Mouse (Mus musculus) heart, embryonic 10.5 days (tissue): ENCODE measurements at regions not wholly inside any gene's neighbourhood (a gene's known extent, or its start where the extent isn't known, plus 50 kb on each side); places are given as distances from the start of the nearest gene placed in this dataset.
A peak's percentile ranks its signal among the peaks of the same experiment; 100 is the strongest.

ENCODE experiments used
- DNase-seq: peaks from one replicate; pipeline ENCODE4 v3.0.0-alpha.2; 2017; ENCODE audit warnings: low spot score
- H3K27ac ChIP-seq: fragments of 300-500 bp; sonication (generic); 2 replicates; pipeline ENCODE4 v1.5.1; 2016; ENCODE audit warnings: mild to moderate bottlenecking
- H3K27me3 ChIP-seq: fragments of 300-500 bp; sonication (generic); 2 replicates; pipeline ENCODE4 v1.6.1; 2016; ENCODE audit warnings: mild to moderate bottlenecking; ENCODE audit not compliant: poor library complexity, insufficient read depth, severe bottlenecking
- H3K36me3 ChIP-seq: fragments of 300-500 bp; sonication (generic); 2 replicates; pipeline ENCODE4 v1.6.1; 2016; ENCODE audit warnings: mild to moderate bottlenecking, moderate library complexity
- H3K4me1 ChIP-seq: fragments of 300-500 bp; sonication (generic); 2 replicates; pipeline ENCODE4 v1.6.1; 2016; ENCODE audit warnings: mild to moderate bottlenecking
- H3K4me3 ChIP-seq: fragments of 300-500 bp; sonication (generic); 2 replicates; pipeline ENCODE4 v1.5.1; 2016; ENCODE audit warnings: mild to moderate bottlenecking, moderate library complexity
- H3K9me3 ChIP-seq: fragments of 300-500 bp; sonication (generic); 2 replicates; pipeline ENCODE4 v1.6.1; 2016; ENCODE audit warnings: mild to moderate bottlenecking, moderate library complexity
- WGBS: fragments of 180-500 bp; shearing (Covaris S2); methylation state at CpG from one replicate; pipeline ENCODE4 v1.1.7; 2016; 5-methylcytosine and 5-hydroxymethylcytosine counted together

DNA sequence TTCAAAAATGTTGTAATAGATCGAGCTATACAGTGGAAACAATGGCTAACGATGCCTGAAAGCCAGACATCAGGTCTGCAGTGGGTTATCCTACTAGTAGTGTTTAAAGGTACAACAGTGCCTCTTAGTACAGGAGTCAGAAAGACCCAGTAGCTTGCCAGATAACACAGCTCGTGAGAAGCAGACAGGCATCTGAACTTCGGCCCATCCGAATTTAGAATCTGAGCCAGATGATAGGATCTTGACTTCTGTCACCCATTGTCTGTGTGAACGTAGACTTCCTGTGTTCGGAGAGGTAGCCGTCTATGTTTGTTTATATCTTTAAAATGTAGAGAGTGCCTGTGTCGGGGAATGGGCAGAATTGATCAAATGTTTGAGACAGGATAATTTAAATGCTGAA, 120.5 kb upstream of the Adgrl2 start:
- Histone ChIP-seq H3K36me3 (no peaks in the 10 kb centered on the region), H3K27ac (no peak overlapping the region), H3K4me1 (peaks cover 31% of the 10 kb centered on the region), H3K4me3 (no peak overlapping the region), H3K27me3 (peaks cover 5% of the 10 kb centered on the region; the same call in 1 of the 2 replicates), H3K9me3 (no peaks in the 10 kb centered on the region)
- no peak for DNase-seq
- 25% methylated on average over 9 of the region's 9 CpGs for WGBS

- H3K27me3 ChIP-seq = peaks cover 5% of the 10 kb centered on the region; the same call in 1 of the 2 replicates
- peaks cover 20% of the 10 kb centered on the region for H3K4me1 ChIP-seq
- H3K4me3 ChIP-seq = no peak overlapping the region
- H3K9me3 ChIP-seq = no peaks in the 10 kb centered on the region
- H3K36me3 ChIP-seq = no peaks in the 10 kb centered on the region
- H3K27ac ChIP-seq = no peak overlapping the region
- DNase-seq = no peak
- WGBS = 67% methylated on average over 13 of the region's 13 CpGs
Observed at GRCm38 (mm10) chr3:149105709-149106450, 115.5 kb upstream of the Adgrl2 start.

- peaks cover 5% of the 10 kb centered on the region; the same call in 1 of the 2 replicates for H3K27me3 ChIP-seq
- no peak for DNase-seq
- no peaks in the 10 kb centered on the region for H3K9me3 ChIP-seq
- H3K4me1 ChIP-seq = peaks cover 17% of the 10 kb centered on the region; the same call in 1 of the 2 replicates
- H3K27ac ChIP-seq = no peak overlapping the region
- H3K4me3 ChIP-seq = no peak overlapping the region
- no peaks in the 10 kb centered on the region for H3K36me3 ChIP-seq
- 89% methylated on average over 4 of the region's 4 CpGs for WGBS
Observed at GRCm38 (mm10) chr3:149105181-149105580, 114.8 kb upstream of the Adgrl2 start.

DNA sequence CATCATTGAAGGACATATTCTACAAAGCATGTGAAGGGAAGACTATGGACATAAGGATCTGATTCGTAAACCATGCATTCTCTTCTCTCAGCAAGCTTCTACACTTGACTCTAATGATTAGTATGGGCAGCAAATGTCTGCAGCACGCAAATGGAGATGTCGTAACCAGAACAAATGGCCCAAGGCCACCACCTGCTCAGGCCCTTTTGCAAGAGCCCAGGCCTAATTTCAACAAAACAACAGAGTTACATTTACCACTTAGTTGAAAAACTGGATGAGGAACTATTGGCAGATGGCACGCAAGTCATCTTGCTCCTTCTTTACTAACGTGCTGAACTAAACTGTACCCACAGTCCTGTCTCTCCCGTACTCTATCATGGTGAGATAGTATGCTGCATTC, 113.7 kb upstream of the Adgrl2 start:
- peaks cover 13% of the 10 kb centered on the region; the same call in 1 of the 2 replicates for H3K4me1 ChIP-seq
- no peak overlapping the region for H3K4me3 ChIP-seq
- no peaks in the 10 kb centered on the region for H3K36me3 ChIP-seq
- WGBS = 87% methylated on average over 6 of the region's 6 CpGs
- H3K27ac ChIP-seq = no peak overlapping the region
- no peaks in the 10 kb centered on the region for H3K9me3 ChIP-seq
- DNase-seq = no peak
- H3K27me3 ChIP-seq = peaks cover 5% of the 10 kb centered on the region; the same call in 1 of the 2 replicates

- no peak overlapping the region for H3K4me3 ChIP-seq
- DNase-seq = peak; percentile 19
- WGBS = 89% methylated on average over 3 of the region's 3 CpGs
- H3K36me3 ChIP-seq = no peaks in the 10 kb centered on the region
- H3K9me3 ChIP-seq = no peaks in the 10 kb centered on the region
- H3K27me3 ChIP-seq = peaks cover 5% of the 10 kb centered on the region; the same call in 1 of the 2 replicates
- H3K27ac ChIP-seq = no peak overlapping the region
- H3K4me1 ChIP-seq = peaks cover 13% of the 10 kb centered on the region; the same call in 1 of the 2 replicates
Observed at GRCm38 (mm10) chr3:149103469-149103868, 113.1 kb upstream of the Adgrl2 start.

DNA sequence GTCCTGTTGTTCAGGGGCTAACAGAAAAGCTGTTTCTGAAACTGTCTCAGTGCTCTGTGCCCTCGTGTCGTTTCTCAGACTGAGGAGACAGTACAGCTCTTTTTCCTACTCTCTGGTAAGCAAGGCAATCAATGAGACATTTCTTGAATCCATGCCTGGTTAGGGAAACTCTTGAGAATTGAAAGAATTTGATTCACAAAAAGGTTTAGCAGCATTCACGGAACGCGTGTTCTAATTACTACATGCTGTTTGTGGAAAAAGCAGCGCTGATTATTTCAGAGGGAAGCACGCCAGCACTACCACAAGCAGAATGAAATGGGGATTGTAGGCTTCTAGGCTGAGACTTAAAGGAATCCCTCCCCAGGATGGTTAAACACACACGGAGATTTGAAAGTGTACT, 112.5 kb upstream of the Adgrl2 start:
- 80% methylated on average over 8 of the region's 8 CpGs for WGBS
- peak; percentile 25 for DNase-seq
- H3K27ac ChIP-seq = no peak overlapping the region
- peaks cover 13% of the 10 kb centered on the region; the same call in 1 of the 2 replicates for H3K4me1 ChIP-seq
- H3K27me3 ChIP-seq = peaks cover 5% of the 10 kb centered on the region; the same call in 1 of the 2 replicates
- no peak overlapping the region for H3K4me3 ChIP-seq
- H3K36me3 ChIP-seq = no peaks in the 10 kb centered on the region
- H3K9me3 ChIP-seq = no peaks in the 10 kb centered on the region

DNA sequence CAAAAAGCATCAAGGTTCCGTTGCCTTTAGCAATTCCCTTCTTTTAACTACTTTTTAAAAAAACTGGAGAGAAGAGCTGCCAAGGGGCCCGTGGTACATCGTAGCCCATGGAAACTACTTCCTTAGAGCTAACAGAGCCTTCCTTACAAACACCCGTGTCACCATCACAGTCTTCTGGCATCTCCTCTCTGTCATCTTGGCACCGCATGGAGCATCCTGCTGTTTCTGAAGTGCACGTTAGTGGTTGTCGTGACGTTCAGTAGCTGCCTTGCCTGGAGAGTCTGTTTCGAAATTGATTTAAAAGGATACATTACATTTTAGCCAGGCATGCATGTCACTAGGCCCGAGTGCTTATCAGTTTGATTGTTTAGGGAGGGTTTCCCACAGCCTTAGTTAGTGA, 111.4 kb upstream of the Adgrl2 start:
- no peaks in the 10 kb centered on the region for H3K9me3 ChIP-seq
- no peaks in the 10 kb centered on the region for H3K36me3 ChIP-seq
- WGBS = 63% methylated on average over 10 of the region's 10 CpGs
- DNase-seq = peak; percentile 74
- 0 out of 2 replicates have a peak, but pooled peaks cover under 1% of the 10 kb centered on the region for H3K27me3 ChIP-seq
- no peak overlapping the region for H3K4me3 ChIP-seq
- no peak overlapping the region for H3K27ac ChIP-seq
- peaks cover 17% of the 10 kb centered on the region; the same call in 1 of the 2 replicates for H3K4me1 ChIP-seq

- H3K27ac ChIP-seq = no peak overlapping the region
- H3K9me3 ChIP-seq = no peaks in the 10 kb centered on the region
- H3K36me3 ChIP-seq = no peaks in the 10 kb centered on the region
- WGBS = 62% methylated on average over 4 of the region's 4 CpGs
- no peaks in the 10 kb centered on the region for H3K27me3 ChIP-seq
- peaks cover 20% of the 10 kb centered on the region; the same call in 1 of the 2 replicates for H3K4me1 ChIP-seq
- no peak for DNase-seq
- no peak overlapping the region for H3K4me3 ChIP-seq
Observed at GRCm38 (mm10) chr3:149098764-149099163, 108.4 kb upstream of the Adgrl2 start.

- no peaks in the 10 kb centered on the region for H3K27me3 ChIP-seq
- 30% methylated on average over 4 of the region's 4 CpGs for WGBS
- no peaks in the 10 kb centered on the region for H3K9me3 ChIP-seq
- no peak overlapping the region for H3K27ac ChIP-seq
- no peak overlapping the region for H3K4me3 ChIP-seq
- H3K36me3 ChIP-seq = no peaks in the 10 kb centered on the region
- DNase-seq = no peak
- H3K4me1 ChIP-seq = peaks cover 20% of the 10 kb centered on the region; the same call in 1 of the 2 replicates
Observed at GRCm38 (mm10) chr3:149097026-149097425, 106.7 kb upstream of the Adgrl2 start.

DNA sequence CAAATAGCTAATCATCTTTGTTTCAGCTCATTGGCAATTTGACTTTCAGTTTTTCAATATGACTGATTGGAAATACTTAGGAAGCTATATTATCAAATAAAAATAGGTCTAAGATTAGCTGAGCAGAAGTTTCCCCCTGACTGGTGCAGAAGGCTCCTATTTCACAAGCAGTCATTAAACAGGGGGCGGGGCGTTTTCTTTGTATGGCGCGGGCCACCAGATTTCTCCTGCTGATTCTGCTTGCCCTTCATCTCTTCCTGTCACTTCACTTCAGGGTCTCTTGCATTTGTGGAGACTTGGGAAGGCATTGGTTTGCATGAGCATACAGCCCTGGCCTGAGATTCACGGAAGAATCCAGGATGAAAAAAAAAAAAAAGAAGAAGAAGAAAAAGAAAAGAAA, 102.3 kb upstream of the Adgrl2 start:
- Histone ChIP-seq H3K36me3 (no peaks in the 10 kb centered on the region), H3K4me1 (peaks cover 16% of the 10 kb centered on the region; the same call in 1 of the 2 replicates), H3K27me3 (no peaks in the 10 kb centered on the region), H3K27ac (no peak overlapping the region), H3K4me3 (no peak overlapping the region), H3K9me3 (no peaks in the 10 kb centered on the region)
- no peak for DNase-seq
- WGBS = 11% methylated on average over 5 of the region's 5 CpGs

DNA sequence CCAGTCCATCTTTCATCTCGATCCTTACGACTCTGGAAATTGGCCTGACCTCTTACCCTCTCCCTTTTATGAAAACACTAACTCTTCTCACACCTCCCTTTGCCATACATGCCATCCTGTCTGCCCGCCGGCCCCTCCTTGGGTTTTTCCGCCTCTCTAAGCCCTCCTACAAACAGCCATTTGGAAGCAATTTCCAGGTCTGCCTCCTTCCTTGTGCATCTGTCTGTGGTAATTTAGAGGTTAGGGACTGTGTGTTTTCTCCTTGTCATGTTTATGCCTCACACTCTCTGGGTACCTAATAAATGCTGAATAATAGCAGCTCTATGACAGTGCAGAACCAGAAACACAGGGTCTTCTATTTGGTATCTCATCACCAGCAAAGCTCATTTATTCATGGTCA, 99.7 kb upstream of the Adgrl2 start:
- Histone ChIP-seq H3K27ac (no peak overlapping the region), H3K9me3 (no peaks in the 10 kb centered on the region), H3K36me3 (no peaks in the 10 kb centered on the region), H3K4me3 (no peak overlapping the region), H3K4me1 (peaks cover 28% of the 10 kb centered on the region), H3K27me3 (no peaks in the 10 kb centered on the region)
- 73% methylated on average over 5 of the region's 5 CpGs for WGBS
- no peak for DNase-seq

GRCm38 (mm10) chr3:149088621-149089128, 98.3 kb upstream of the Adgrl2 start:
- H3K36me3 ChIP-seq = no peaks in the 10 kb centered on the region
- no peak for DNase-seq
- peak overlapping the region; percentile 53 for H3K4me3 ChIP-seq
- no peaks in the 10 kb centered on the region for H3K9me3 ChIP-seq
- peaks cover 28% of the 10 kb centered on the region for H3K4me1 ChIP-seq
- H3K27me3 ChIP-seq = no peaks in the 10 kb centered on the region
- 6% methylated on average over 16 of the region's 16 CpGs for WGBS
- H3K27ac ChIP-seq = peak overlapping the region; percentile 84

- Histone ChIP-seq H3K4me1 (peaks cover 34% of the 10 kb centered on the region), H3K27ac (0 out of 2 replicates have a peak overlapping the region, but pooled peaks have one; percentile 26), H3K27me3 (no peaks in the 10 kb centered on the region), H3K4me3 (no peak overlapping the region), H3K9me3 (no peaks in the 10 kb centered on the region), H3K36me3 (no peaks in the 10 kb centered on the region)
- WGBS = 73% methylated on average over 8 of the region's 8 CpGs
- DNase-seq = no peak
Observed at GRCm38 (mm10) chr3:149087488-149087887, 97.1 kb upstream of the Adgrl2 start.
